Mouse (Mus musculus) T-helper 2 cell (primary cell): ENCODE measurements around the gene Lemd1.

Source experiments
- in situ Hi-C: fragments of 300-600 bp; cut with MboI, MseI; formaldehyde crosslinking; loops from one replicate; pipeline ENCODE4 v1.15.1; 2025; ENCODE audit warnings: high pct_unique_total_duplicates

The Lemd1 gene

DNA sequence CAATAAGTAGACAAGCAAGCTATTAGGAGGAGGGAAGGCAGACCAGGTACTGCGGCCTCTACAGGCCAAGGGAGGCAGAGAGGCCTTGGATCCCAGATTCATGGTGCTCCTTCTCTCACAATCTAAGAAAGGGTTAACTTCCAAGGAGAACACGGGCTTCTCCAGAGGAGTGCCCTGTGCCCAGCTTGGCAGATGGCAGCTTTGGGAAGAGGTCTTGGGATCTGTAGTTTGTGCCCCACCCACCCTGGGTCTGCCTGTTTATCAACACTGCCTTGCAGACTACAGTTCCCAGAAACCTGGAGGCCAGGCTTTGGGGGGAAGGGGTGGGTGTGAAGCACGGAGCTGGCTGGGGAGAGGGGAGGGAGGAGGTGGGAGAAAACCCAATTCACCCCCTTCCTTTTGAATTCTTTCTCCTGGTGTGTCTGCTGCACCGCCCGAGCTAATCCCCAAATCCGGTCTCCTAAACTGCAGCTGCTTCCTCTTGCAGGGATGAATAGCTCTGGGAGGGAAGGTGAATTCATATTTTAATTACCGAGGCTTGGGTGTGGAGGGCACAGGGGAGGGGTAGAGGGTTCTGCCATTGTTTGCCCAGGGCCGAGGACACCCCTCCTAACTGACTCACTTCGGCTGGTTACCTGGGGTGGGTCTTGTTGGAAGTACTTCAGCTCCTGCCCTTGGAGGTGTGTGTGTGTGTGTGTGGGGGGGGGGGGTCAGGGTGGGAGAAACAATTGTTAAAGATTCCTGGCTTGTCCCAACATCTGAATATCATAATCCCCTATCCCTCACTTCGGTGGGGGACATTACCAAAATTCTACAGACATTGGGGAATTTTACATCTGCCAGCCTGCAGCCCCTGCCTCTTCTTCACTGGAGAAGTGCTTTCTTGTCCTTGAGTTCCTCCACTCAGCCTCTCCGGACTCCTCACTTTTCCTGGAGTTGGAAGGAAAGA lies 9.6 kb downstream of the Lemd1 start:
- in situ Hi-C loops = no loop called here

DNA sequence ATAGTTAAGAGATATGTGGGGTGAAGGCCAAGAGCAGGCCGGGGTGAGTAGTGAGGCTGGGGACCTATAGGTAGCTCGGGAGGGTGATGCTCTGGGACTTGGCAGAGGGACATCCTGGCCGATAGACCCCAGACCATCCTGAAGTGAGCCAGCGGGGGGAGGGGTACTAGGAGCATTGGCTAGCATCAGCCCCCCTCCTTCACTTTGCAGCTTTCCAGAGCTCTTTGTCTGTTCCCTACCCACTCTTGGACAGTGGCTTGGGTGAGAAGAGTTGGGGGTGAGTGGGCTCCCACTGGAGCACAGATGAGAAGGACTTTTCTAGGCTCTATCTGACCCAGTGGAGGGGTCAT lies 10.3 kb downstream of the Lemd1 start:
- in situ Hi-C loops = no loop called here

DNA sequence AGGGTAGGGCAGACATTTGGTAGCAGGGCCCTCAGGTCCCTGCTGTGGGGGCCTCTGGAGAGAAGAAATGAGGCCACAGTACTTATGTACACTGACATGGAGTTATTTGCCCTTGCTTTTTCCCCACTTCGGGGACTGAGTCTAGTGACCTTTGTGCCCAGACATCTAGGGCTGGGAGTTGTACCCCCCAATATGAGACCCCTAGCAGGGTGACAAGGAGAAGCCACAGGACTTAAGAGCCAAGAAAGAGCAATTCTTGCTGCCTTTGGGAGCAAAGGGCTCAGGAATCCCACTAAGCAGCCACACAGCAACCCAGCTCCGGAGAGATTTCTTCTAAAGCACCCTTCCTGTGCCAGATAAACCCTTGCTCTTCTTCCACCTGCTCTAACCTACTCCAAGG lies 10.7 kb downstream of the Lemd1 start:
- in situ Hi-C loops = no loop called here

DNA sequence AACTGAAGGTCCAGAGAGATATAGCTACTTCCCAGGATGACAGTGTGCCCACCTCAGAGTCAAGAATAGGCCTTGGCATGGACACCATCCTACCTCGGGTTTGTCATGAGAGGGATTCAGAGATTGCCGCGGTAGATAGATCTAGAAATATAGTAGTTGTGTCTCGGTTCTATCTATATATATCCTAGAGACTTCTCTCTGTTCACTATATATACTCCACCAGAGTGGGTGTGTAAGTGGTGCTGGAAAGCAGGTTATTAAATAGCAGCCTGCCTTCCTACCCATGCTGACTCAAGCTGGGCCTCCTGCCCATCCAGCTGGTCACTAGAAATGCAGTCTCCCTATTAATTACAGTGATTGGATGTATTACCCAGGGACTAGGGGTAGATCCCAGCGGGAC lies 11.5 kb downstream of the Lemd1 start:
- in situ Hi-C loops = no loop called here

DNA sequence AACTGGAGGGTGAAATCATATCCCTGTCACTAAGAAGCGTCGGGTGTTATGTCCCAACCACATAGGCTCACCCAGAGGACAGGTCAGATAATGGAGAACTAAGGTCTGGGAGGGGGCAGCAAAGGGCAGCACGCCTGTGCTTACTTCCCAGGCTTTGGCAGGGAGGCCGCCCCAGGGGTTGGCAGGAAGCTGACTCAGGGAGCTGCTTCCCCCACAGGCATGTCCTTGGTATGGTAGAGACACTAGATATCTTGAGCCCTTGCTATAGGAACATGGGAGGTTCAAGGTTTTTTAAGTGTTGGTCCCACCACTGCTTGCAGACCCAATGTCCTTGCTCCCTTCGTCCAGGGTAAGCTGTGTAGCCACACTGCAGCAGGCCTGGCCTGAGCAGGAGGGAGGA lies 14.7 kb downstream of the Lemd1 start:
- in situ Hi-C loops = no loop called here

DNA sequence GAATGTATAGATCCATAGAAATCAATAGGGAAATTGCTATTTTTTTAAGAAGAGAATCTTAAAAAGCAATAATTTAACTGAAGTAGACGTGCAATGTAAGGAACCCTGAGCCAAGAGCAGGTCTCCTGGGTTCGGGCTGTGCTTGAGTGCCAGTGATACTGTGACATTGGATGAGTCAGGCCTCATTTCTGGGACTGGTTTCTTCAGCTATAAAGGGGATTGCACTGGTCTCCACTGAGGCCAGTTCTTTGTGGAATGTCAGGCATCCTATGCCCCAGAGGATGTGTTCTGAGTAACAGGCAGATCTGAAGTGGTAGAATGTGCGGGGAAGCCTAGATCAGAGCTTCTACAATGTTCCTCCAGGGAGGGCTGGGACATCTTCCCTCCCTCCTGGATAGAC lies 15.6 kb downstream of the Lemd1 start:
- in situ Hi-C loops = no loop called here

DNA sequence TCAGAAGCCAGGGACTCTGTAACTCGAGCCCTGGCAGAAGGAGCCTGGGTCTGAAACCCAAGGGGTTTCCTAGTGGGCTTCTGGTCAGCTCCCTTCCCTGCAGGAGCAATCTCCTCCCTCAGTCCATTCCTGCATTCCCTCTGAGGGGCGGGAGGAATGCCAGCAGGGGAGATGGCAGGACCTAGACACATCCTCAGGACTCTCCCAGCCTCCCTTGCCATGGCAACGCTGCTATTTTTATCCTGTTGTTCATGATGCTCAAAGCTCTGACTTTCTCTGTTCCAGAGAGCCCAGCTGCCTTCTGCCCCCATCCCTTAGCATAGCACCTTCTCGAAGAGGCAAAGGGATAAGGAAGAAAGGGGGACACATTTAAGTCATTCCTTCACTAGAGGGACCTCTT lies 16.9 kb downstream of the Lemd1 start:
- in situ Hi-C loops = no loop called here

DNA sequence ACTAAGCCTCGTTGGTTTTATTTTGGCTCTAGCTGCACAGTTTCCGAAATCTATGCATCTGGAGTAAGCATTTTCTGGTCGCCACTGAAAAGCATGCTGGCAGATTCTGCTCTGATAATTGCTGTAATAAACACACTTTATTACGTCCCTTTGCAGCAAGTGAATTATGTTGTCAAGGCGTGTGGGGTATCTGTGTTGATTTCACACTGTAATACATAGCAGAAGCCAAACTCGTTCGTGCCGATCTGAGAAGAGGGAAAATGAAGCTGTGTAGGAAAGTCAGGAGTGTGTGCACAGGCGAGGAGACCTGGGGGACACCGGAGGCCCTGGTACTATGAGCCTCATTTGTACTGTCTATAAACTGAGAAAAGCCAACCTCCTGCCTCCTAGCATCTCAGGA lies 18.2 kb downstream of the Lemd1 start:
- in situ Hi-C loops = no loop called here

DNA sequence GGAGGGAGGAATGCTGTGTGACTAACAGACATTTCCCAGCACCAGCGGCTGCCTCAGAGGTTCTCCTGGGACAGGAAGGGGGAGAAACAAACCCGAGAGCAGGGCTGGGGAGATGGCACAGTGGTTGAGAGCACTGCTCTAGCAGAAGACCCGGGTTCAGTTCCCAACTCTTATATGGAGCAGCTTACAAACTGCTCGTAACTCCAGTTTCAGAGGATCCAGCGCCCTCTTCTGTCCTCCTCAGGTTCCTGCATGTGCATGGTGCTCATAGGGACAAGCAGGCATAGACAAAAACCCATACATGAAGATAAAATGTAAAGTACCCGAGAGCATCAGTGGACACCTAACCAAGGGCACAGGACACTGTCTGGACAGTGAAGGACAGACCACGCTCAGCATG lies 19.7 kb downstream of the Lemd1 start:
- in situ Hi-C loops = no loop called here

DNA sequence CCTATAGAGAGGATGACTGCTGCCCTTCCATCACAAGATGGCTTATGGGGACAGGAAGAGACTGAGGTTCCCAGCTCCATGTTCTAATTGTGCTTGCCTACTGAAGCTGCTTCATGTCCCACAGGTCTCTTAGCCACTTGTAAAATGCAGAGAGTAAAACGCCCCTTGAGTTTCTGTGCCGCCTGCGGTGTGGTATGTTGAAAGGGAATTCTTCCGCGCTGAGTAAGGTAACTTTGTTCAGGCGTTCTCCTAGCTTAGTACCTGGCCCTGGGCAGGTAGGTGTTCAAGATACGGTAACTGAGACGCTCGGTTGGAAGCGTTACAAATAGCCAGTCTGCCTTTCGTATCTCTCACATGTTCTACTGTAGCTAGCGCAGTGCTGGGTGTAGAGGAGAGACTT lies 20.4 kb downstream of the Lemd1 start:
- in situ Hi-C loops = no loop called here

DNA sequence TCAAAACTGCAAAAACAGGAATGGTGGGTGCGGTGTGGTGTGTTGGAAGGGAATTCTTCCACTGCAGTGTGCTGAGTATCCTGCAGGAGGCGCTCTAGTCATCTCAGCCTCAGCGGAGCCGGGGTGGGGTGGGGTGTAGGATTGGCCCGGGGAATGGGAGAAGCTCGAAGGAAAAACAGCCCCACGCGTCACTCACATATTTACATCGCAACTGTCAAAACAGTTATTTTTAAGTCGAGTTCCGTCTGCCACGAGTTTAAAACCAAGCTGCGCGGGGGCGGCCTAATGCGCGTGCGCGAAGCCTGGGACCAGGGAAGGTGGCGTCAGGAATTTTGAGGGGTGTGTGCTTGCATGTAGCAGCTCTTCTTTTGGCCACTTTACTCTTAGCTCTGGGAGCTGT lies 21.0 kb downstream of the Lemd1 start:
- in situ Hi-C loops = no loop called here

DNA sequence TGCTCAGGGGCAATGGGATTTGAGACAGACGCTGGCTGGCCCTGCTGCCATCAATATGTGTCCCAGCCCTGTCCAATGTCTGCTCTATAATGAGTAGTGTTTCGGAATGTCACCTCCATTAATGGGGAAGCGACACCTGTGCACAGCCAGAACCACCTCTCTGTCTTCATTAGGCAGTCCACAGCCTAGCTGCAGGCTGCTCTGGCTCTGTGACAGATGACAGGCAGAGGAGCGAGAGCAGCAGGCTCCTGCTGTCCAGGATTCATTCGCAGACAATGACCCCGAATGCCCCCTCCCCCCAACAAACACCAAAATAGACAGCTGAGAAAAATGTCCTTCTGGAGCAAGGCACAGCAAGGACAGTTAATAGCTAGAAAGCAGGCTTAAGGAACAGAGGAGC lies 21.8 kb downstream of the Lemd1 start:
- in situ Hi-C loops = no loop called here

DNA sequence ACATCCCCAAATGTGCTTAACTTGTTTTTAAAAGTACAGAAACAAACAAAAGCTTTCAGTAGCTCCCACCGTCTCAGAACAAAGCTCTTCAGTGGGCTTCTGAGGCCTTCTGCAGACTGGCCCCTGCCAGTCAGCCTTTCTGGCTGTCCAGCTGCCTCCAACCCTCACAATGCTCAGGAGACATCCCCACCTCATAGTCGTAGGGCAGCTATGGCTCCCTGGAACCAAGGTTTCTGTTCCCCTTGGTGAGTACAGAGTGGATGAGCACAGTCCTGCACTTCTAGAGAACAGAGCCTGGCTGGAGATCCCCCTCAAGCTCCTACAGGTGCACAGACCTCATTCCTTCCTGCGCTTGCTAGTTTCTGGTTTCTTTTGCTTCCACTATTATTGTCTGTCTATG lies 25.0 kb downstream of the Lemd1 start:
- in situ Hi-C loops = no loop called here

DNA sequence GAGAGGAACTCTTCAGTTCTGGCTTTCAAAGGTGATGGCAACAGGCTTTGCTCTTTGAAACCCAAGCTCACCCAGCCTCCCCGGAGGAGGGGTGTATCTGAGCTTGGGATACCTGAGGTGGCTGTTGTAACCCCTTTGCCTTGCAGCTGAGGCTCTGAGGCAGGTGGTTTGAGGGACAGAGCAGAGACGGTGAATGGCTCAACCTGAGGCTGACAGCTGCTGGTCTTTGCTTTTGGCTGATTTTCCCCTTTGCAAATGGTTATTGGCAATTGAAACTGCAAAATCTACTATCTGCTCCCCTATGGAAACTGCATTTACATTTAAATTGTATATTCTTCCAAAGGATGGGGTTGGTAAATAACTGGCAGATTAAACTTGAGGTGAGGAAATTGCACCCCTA lies 30.4 kb downstream of the Lemd1 start:
- in situ Hi-C loops = no loop called here

DNA sequence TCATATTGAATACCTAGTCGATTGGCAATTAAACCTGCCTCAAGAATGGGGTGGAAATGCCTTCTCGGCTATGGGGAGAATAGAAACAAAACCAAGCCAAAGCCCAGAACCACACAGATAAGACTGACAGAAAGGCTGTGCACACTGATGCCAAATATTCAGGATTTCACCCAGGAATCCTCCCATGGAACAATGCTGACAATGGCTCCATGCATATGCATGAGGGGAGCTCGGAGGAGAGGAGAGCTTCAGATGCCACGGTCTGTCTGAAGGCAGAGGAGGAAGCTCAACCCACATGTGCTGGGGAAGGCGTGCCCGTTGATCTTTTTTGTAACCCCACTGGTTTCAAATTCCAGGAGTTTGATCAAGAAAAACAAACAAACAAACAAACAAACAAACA lies 30.9 kb downstream of the Lemd1 start:
- in situ Hi-C loops = no loop called here

DNA sequence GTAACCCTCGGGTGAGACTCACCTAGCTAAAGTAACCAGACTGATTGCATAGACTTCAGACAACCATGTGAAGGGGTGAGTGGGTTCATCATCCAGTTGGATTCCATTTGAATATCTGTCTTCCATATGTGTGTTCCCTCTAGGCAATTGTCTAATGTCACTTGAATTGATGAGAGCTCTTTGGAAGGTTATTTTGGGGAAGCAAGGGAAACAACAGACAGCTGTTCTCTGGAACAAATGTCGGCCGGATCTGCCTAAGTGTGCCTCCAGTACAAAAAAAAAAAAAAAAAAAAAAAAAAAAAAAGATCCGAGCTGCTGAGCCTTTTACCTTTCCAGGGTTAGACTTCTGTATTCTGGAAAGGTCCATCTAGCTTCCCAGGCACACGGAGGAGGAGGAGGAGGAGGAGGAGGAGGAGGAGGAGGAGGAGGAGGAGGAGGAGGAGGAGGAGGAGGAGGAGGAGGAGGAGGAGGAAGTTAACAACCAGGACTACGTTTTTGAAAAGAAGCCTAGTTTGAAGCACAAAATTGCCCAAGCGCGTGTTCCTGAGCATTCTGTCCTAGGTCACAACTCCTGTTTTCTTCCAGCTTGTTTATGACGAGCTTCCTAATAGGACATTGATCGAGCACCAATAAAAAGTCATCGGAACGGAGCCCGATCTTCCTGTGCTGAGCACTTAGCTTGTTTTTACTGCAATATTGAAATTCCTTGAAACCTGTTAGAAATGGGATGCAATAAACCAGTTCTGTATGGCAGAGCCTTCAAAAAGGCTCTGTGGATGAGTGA lies 35.3 kb downstream of the Lemd1 start:
- in situ Hi-C loops = no loop called here

DNA sequence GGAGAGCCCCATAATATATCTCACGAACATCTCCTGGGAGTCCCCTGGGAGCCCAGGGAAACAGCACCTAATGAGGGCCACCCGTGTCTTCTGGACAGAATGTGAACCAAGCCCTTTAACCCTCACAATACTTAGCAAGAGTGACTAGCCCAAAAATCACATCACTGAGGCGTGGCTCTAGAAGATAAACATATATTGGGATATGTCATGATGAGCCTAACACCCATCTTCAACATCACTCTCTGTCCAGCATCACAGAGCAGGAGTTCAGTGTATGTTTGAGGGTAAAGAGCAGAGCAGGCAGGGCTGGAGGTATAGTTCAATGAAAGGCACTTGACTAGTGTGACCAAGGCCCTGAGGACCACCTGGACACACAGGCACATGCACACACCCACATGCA lies 38.4 kb downstream of the Lemd1 start, which contains the start of gene Gm10188:
Gene Gm10188 (minus strand): TSS at position 101 of the 400 bp plus-strand sequence.
- in situ Hi-C loops = no loop called here

DNA sequence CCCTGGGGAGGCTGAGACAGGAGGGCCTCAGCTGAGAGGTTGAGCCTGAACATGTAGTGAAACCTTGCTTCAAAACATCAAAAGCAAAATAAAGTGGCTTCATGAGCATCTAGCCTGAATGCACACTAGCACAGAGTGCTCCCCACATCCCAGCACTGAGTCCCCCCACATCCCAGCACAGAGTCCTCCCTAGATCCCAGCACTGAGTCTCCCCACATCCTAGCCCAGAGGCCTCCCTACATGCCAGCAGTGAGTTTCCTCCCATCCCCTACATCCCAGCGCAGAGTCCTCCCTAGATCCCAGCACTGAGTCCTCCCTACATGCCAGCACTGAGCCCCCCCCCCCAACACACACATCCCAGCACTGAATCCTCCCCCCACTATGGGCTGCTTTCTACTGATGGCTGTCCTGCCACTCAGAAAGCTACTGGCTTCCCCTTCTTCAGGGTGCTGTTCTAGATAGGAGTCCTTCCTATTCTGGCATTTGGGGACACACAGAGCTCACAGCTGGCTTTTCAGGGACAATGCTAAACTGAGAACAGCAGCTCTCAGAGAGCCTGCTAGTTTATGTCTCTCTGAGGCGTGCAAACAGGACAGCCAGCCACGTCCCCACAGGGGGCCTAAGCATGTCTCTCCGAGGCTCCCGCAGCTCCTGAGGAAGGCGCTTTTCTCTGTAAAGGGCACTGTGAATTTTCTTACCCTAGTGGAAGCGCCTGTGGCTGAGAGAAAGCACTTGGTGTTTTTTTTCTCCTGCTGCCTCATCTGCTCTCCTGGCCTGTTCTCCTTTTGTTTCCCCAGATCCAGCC lies 40.4 kb downstream of the Lemd1 start:
- in situ Hi-C loops = no loop called here

DNA sequence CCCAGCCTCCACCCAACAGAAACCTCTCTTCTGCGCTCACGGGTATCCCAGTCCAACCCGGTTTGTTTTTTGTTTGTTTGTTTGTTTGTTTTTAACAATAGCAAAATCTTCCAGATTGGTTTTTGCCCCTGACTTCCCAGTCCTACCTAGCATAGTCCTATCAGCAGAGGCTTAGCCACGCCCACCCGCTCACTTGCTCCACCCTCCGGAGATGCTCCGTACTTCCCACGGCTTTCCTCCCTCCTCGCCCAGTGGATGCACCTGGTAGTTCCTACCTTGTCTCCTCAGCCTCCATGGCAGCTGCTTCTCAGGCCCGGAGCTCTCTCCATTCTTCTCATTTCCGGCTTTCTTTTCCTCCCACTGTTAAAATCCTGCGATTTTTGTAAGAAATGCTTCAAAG lies 42.3 kb downstream of the Lemd1 start:
- in situ Hi-C loops = no loop called here

DNA sequence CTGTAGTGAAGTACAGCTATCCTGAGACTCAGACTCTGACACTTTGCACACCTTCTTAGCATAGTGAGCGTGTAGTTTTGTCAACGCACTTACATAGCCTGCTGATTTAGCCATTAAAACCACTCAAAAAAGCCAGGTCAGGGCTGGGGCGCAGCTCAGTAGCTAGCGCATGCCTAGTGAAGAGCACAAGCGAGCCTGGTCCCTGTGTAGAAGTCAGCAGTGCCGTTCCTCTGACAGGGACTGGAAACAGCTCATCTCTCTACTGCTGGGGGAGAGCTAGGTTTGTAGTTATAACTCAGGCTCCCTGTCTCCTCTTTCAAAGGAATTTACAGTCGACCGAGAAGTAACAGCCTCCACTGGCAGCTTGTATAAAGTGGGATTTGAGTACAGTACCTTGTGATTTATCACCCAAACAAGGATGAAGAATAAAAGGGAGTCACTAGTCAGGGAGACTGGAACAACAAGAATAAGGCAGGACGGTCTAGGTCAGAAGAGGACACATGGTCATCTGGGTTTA lies 43.6 kb downstream of the Lemd1 start:
- in situ Hi-C loops = no loop called here

DNA sequence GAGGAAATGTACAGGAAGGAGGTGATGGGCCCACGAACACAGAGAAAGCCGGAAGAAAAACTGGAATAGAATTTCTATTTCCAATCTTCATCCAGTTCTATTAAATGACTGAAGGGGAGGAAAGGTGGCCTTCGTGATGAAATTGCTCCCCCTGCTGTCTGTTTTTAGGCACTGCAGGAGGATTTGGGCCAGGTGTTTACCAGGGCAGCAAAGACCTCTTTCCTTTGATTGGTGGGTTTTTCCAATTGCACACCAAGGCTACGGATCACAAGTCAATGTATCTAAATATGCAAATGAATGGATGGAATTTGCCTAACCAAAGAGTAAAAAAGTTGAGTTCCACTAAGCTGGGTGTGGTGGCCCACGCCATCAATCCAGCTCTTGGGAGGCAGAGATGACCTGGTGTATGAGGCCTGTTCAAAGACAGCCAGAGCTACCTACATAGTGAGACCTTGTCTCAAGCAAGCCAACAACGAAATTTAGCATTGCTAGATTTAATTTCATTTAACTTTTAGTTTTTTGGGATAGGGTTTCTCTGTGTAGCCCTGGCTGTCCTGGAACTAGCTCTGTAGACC lies 46.4 kb downstream of the Lemd1 start:
- in situ Hi-C loops = no loop called here

DNA sequence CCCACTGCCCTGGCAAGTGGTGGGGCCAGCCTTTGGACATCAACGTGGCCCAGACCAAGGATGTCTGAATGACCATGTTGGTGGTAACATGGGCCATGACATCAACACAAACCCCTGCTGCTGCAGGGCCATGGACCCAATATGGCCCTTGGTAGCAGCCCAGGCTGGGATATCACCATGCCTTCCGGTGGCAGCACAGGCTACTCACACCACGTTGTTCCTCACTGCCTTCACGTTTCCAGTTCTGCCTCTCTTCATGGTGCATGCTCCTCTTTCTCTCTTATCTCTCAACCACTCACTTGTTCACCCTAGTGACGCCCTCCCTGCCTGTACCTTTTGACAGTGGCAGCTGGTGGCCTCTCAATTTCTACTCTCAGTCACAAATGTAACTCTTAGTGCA lies 53.8 kb downstream of the Lemd1 start:
- in situ Hi-C loops = no loop called here
